Mouse (Mus musculus): ENCODE data around the gene Bbx. TPM values are rescaled to one million over a fixed set of nuclear protein-coding genes. Genes with fewer than 3 reads are reported as not detected.

Gene Bbx
- total RNA-seq, 1 experiment from 2014 or later = 46.2 TPM

GRCm38 (mm10) chr16:50228833-50229232 lies 203.4 kb downstream of the Bbx start:
- no peak for DNase-seq

GRCm38 (mm10) chr16:50226274-50226673 lies 205.9 kb downstream of the Bbx start:
- no peak for DNase-seq

- no peak for DNase-seq
These were observed 207.2 kb downstream of the Bbx start for GRCm38 (mm10) chr16:50224946-50225345.

GRCm38 (mm10) chr16:50220734-50221501 lies 211.3 kb downstream of the Bbx start:
- no peak for DNase-seq

GRCm38 (mm10) chr16:50217084-50217483 lies 215.1 kb downstream of the Bbx start:
- DNase-seq = no peak

- no peak for DNase-seq
These were observed 220.5 kb downstream of the Bbx start for GRCm38 (mm10) chr16:50211727-50212126.

GRCm38 (mm10) chr16:50211231-50211630 lies 221.0 kb downstream of the Bbx start:
- DNase-seq = no peak

- no peak for DNase-seq
These were observed 221.4 kb downstream of the Bbx start for GRCm38 (mm10) chr16:50210742-50211141.

- DNase-seq = no peak
These were observed 227.2 kb downstream of the Bbx start for GRCm38 (mm10) chr16:50204944-50205343.

- DNase-seq = peak; percentile 45
These were observed 230.5 kb downstream of the Bbx start for GRCm38 (mm10) chr16:50201546-50202151.

- DNase-seq = no peak
These were observed 232.0 kb downstream of the Bbx start for GRCm38 (mm10) chr16:50200214-50200613.

GRCm38 (mm10) chr16:50196118-50196517 lies 236.1 kb downstream of the Bbx start:
- no peak for DNase-seq

GRCm38 (mm10) chr16:50192626-50193025 lies 239.6 kb downstream of the Bbx start:
- no peak for DNase-seq

- no peak for DNase-seq
These were observed 243.1 kb downstream of the Bbx start for GRCm38 (mm10) chr16:50189108-50189507.

GRCm38 (mm10) chr16:50186604-50187003 lies 245.6 kb downstream of the Bbx start:
- no peak for DNase-seq

- peak; percentile 62 for DNase-seq
These were observed 247.1 kb downstream of the Bbx start for GRCm38 (mm10) chr16:50185041-50185440.

GRCm38 (mm10) chr16:50182988-50183387 lies 249.2 kb downstream of the Bbx start:
- DNase-seq = no peak

GRCm38 (mm10) chr16:50182561-50182960 lies 249.6 kb downstream of the Bbx start:
- no peak for DNase-seq

- DNase-seq = no peak
These were observed 259.4 kb downstream of the Bbx start for GRCm38 (mm10) chr16:50172760-50173159.

GRCm38 (mm10) chr16:50170812-50171211 lies 261.4 kb downstream of the Bbx start:
- DNase-seq = no peak

GRCm38 (mm10) chr16:50167983-50168299 lies 264.2 kb downstream of the Bbx start:
- DNase-seq = no peak

GRCm38 (mm10) chr16:50167231-50167982 lies 264.8 kb downstream of the Bbx start:
- no peak for DNase-seq
